Mouse (Mus musculus) kidney, postnatal 10 days (tissue): Measurements from ENCODE around the gene Phf7.

Experiments
- DNase-seq: peaks from one replicate; pipeline ENCODE4 v3.0.0; 2021; ENCODE audit warnings: mixed read lengths

Phf7 gene

DNA sequence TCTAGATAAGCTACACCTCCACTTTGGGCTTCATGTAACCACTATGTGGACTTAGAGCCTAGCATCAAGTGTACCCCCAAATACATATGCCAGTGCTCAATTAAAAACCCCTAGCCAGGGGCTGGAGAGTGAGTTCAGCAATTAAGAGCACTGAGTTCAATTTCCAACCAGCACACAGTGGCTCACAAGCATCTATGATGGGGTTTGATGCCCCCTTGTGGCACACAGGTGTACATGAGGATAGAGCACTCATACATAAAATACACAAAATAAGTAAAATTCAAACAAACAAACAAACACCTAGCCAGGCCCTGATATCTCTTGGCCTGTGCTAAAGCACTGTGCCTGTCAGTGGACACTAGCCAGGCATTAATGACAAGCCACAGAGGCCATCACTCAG, 55.1 kb downstream of the Phf7 start:
- peak; percentile 67 for DNase-seq

DNA sequence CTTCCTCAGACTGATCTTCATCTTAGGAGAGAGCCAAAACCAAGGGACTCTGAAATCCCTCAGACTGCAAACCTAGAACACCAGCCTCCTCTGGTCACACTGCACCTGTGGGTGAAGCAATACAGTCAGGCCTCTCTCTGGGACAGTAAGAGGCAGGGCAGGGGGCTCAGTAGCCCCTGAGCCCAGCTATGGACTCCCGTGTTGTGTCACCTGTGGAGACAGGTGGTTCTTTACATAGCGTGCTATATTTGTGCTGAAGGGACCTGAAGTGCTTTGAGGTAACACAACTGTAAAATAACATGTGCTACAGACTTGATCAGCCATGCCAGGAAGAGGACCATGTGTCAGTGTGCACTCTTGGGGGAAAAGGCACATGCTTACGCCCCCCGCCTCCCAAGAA, 55.6 kb downstream of the Phf7 start:
- no peak for DNase-seq

- peak; percentile 70 for DNase-seq
Observed at GRCm38 (mm10) chr14:31194891-31195513, 56.1 kb downstream of the Phf7 start.

DNA sequence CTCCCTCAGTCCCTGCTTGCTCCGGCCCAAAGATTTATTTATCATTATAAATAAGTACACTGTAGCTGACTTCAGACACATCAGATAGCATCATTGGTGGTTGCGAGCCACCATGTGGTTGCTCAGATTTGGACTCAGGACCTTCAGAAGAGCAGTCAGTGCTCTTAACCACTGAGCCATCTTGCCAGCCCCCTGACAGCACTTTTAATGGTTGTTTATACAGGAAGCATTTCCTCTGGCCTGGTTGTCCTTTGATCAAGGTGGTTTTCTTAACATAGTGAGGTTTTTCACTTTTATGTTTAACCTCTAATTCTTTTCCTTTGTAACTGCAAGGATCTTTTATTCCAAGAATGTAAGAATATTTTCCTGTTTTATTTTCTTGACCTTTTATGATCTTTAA, 56.7 kb downstream of the Phf7 start:
- DNase-seq = no peak

DNA sequence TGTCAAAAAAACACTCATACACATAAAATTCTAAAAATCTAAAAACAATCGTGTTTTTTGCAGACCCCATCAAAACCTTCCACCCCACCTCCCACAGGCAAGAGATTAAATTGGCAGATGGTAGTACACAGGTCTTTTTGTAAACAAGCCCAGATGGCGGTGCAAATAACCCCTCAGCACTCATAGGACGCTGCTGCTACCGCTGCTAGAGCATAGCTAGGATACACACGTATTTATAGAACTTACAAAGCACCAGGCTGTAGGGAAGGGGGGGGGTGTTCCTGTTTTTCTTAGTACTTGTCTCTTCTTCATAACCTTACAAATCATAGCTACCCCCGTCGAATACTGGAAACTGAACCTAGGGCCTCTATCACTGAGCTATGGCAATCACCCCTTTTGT, 57.3 kb downstream of the Phf7 start:
- DNase-seq = no peak

DNA sequence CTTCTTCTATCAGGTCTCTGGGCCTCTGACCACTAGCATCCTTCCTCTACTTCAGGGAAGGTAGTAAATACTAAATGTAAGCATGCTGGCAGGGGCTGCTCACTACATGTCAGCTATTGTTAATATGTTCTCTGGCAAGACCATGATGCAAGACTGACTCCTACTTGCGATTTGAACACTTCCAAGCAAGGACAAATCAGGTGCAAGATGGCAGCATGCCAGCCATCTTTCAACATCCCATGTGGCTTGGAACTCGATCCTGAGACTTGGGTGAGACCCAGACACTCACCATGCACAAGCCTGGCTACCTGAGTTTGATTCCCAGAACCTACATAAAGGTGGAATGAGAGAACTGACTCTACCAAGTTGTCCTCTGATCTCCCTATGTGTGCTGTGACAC, 59.2 kb downstream of the Phf7 start:
- DNase-seq = no peak

DNA sequence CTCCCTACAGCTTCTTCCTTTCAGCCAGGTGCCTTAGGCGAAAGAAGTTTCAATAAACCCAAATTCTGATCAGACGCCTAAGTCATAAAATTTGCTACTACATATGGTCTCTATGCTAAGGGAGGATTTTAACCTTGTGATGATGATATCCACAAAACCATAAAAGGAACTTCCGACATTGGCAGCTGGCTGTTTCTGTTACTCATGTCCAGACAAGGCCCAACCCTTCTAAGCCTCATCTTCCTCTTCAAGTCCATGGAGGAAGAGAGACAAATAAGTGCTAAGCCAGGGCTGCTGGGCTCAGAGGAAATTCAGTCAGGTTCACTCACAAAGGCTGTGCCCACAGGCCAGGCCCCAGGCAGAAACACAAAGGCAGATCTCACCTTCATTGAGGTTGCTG, 61.8 kb downstream of the Phf7 start:
- no peak for DNase-seq

GRCm38 (mm10) chr14:31188771-31189181, 62.3 kb downstream of the Phf7 start:
- DNase-seq = no peak
